Mouse (Mus musculus): ENCODE measurements around the gene Upk3a. TPM values are rescaled to one million over a fixed set of nuclear protein-coding genes. Genes with fewer than 3 reads are reported as not detected.

The Upk3a gene
- polyA plus RNA-seq, 1 experiment from 2014 or later, result not detected

DNA sequence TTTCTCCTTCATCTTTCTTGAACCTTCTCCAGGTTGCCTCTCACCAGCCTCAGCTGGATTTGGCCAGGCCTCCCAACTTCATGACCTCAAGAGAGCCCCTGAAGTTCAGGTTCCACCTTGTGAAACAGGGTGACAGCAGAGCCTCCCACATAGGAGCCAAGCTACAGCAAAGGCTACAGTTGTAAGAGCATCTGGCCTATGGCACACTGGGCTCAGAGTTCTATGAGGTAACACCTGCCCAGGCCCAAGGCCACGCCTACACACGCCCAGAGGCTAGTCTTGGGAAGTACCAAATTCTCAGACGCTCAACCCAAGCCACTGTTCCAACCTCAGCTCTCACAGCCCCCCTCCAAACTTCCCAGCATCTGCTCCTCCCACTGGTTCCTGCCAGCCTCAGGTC, 34.1 kb upstream of the Upk3a start:
- TF ChIP-seq EP300 (IDR thresholded peaks at IDR 0.05; ENCODE audit: low read depth) (no peak), CTCF (IDR thresholded peaks at IDR 0.05; ENCODE audit: low read depth) (no peak)
- peak; percentile 34 for DNase-seq
- ATAC-seq, result peak; percentile 62
- peaks cover 17% of the 10 kb centered on the region for H3K4me1 ChIP-seq (ENCODE audit: insufficient read depth)
- WGBS (ENCODE audit: insufficient replicate concordance), result 81% methylated on average over 3 of the region's 3 CpGs
- H3K9ac ChIP-seq (replicated peaks), result no peak overlapping the region
- no peak overlapping the region for H3K4me3 ChIP-seq (ENCODE audit: low read depth, low read length)
- H3K27me3 ChIP-seq (ENCODE audit: insufficient read depth, low read length), result no peaks in the 10 kb centered on the region
- no peak overlapping the region for H3K4me2 ChIP-seq (ENCODE audit: low read depth, low read length)
- no peak overlapping the region for H3K27ac ChIP-seq (ENCODE audit: low read depth)
- H3K36me3 ChIP-seq (replicated peaks; ENCODE audit: insufficient read depth, low read length), result no peaks in the 10 kb centered on the region
- no peaks in the 10 kb centered on the region for H3K9me3 ChIP-seq (ENCODE audit: low read length)

DNA sequence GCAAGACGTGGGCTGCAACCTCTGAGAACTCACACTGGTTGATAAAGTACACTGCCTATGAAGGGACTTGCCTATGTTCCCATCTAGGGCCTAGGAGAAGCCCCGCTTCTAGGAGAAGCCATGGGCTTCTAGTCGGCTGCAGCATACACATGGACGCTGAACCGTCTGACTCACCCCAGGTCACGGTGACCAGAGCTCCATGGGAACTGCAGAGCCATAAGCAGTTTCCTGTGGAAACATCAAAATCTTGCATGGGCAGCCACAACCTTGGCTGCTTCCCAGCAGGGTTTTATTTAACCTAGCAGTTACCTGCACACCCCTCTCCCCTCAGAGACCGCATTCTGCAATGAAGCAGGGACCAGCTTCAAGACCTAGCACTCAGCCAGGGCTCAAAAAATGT, 33.2 kb upstream of the Upk3a start:
- Histone ChIP-seq H3K4me2 (ENCODE audit: low read depth, low read length) (no peak overlapping the region), H3K4me1 (ENCODE audit: insufficient read depth) (peaks cover 24% of the 10 kb centered on the region), H3K27me3 (ENCODE audit: insufficient read depth, low read length) (no peaks in the 10 kb centered on the region), H3K4me3 (ENCODE audit: low read depth, low read length) (no peak overlapping the region), H3K9me3 (ENCODE audit: low read length) (no peaks in the 10 kb centered on the region), H3K27ac (ENCODE audit: low read depth) (no peak overlapping the region), H3K36me3 (replicated peaks; ENCODE audit: insufficient read depth, low read length) (no peaks in the 10 kb centered on the region), H3K9ac (replicated peaks) (no peak overlapping the region)
- ATAC-seq, result no peak
- TF ChIP-seq CTCF (IDR thresholded peaks at IDR 0.05; ENCODE audit: low read depth) (no peak), EP300 (IDR thresholded peaks at IDR 0.05; ENCODE audit: low read depth) (no peak)
- 75% methylated on average over 7 of the region's 7 CpGs for WGBS (ENCODE audit: insufficient replicate concordance)
- DNase-seq, result no peak

DNA sequence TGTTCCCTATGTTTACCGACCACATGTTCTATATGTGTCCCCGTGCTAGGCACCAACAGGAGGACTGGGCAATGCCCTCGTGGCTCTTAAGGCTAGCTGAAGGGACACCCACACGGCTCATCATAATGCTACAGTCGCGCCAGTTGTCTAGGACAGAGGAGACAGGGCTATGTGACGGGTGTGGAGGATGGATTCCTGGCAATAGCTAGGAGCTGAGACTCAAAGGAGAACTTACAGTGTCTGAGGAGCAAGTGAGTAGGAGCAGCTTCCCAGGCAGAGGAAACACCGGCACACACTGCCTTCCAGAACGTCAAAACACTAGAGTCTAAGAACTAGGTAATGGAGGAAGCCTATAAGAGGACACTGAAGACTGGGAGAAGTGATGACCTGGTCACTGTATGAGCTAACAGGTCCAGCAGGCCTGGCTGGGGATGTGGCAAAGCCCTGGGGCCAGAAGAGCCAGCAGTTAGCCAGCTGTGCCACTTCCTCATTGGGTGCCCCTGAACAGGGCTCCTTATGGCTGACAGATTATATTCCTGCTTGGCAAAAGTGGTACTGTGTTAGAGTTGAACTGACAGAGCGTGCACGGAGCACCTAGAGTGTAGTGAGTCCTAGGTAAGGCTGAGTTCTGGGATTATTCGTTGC, 31.3 kb upstream of the Upk3a start:
- no peak for DNase-seq
- Histone ChIP-seq H3K4me2 (ENCODE audit: low read depth, low read length) (no peak overlapping the region), H3K4me1 (ENCODE audit: insufficient read depth) (peaks cover 24% of the 10 kb centered on the region), H3K9me3 (ENCODE audit: low read length) (no peaks in the 10 kb centered on the region), H3K27me3 (ENCODE audit: insufficient read depth, low read length) (no peaks in the 10 kb centered on the region), H3K4me3 (ENCODE audit: low read depth, low read length) (no peak overlapping the region), H3K36me3 (replicated peaks; ENCODE audit: insufficient read depth, low read length) (no peaks in the 10 kb centered on the region), H3K9ac (replicated peaks) (no peak overlapping the region), H3K27ac (ENCODE audit: low read depth) (no peak overlapping the region)
- no peak for ATAC-seq
- no peak for TF ChIP-seq EP300 (IDR thresholded peaks at IDR 0.05; ENCODE audit: low read depth)
- no peak for TF ChIP-seq CTCF (IDR thresholded peaks at IDR 0.05; ENCODE audit: low read depth)
- WGBS (ENCODE audit: insufficient replicate concordance), result 76% methylated on average over 12 of the region's 12 CpGs

DNA sequence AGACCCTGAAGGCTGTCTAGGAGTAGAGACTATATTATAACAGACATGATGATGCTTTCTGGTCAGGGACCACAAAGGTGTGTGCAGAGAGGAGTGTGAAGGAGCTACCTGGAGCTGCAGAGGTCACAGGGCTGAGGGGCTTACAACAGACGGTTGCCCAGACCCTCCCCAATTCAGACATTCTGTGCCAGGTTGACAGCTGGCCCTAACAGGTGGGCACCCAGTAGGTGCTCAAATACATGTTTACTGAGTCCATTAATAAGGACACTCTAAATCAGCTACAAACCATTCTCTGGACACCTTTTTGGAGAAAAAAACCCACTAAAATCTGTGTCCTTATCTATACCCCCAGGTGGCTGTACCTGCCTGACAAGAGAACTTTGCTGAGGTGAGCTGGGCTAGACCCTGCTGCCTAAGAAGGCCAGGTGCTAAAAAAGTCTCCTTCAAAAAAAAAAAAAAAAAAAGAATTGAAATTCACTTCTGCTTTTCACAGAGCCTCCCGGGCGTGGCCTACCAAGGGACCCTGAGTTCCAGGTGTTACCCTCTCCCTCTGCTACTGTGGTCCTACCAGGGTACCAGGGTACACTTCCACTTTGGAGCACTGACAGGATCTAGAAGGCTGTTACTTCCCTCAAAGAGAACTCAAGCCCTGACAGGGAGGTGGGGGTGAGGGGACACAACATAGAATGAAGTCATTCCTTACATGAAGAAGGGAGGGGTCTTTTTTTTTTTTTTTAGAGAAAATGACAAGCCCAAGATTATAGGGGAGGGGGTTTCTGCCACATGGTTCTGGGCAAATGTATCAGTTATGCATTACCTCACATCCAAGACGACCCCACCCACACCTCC, 30.5 kb upstream of the Upk3a start:
- DNase-seq (no peak), ATAC-seq (no peak)
- peaks cover 24% of the 10 kb centered on the region for H3K4me1 ChIP-seq (ENCODE audit: insufficient read depth)
- H3K36me3 ChIP-seq (replicated peaks; ENCODE audit: insufficient read depth, low read length), result no peaks in the 10 kb centered on the region
- WGBS (ENCODE audit: insufficient replicate concordance), result 48% methylated on average over 4 of the region's 4 CpGs
- H3K27ac ChIP-seq (ENCODE audit: low read depth), result no peak overlapping the region; the same call in 1 of the 2 replicates
- H3K4me2 ChIP-seq (ENCODE audit: low read depth, low read length), result peak overlapping the region; percentile 93
- peak overlapping the region; percentile 70 for H3K4me3 ChIP-seq (ENCODE audit: low read depth, low read length)
- H3K9ac ChIP-seq (replicated peaks), result peak overlapping the region; percentile 82
- H3K27me3 ChIP-seq (ENCODE audit: insufficient read depth, low read length), result no peaks in the 10 kb centered on the region
- no peak for TF ChIP-seq EP300 (IDR thresholded peaks at IDR 0.05; ENCODE audit: low read depth)
- no peak for TF ChIP-seq CTCF (IDR thresholded peaks at IDR 0.05; ENCODE audit: low read depth)
- H3K9me3 ChIP-seq (ENCODE audit: low read length), result no peaks in the 10 kb centered on the region

DNA sequence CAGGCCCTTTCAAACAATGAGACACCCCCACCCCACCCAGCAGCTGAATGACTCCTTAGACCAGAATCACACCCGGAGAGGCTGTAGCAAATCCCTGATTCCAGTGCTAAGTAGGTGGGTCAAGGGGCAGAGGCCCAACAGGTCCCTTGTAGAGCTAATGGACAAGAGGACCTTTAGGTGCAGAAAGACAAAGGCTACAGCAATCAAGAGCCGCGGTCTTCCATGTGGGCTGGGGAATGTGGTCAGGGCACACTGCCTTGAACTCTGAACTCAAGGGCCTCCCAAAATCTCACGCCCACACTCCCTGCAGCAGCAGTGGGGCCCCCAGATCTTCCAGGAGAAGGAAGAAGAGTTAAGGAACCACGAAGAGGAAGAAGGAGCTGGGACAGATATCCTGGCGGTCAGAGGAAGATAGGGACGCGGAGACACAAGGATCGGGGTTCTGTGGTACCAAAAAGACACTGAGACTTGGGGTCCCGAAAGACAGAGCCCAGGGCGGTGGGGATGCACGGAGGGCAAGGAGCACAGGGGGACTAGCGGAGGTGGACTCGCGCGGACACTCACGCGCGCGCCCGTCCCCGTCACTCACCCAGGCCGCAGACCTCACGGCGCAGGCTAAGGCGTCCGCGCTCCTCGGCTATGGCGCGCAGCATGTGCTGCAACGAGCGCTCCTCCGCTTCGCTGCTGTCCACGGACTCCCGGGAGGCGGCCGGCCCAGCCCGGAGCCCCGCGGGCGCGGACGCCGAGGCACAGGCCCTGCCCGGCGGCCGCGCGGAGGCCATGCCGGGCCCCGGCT, 29.7 kb upstream of the Upk3a start:
- Histone ChIP-seq H3K4me3 (ENCODE audit: low read depth, low read length) (peak overlapping the region; percentile 70), H3K27me3 (ENCODE audit: insufficient read depth, low read length) (no peaks in the 10 kb centered on the region), H3K27ac (ENCODE audit: low read depth) (peak overlapping the region; percentile 72), H3K36me3 (replicated peaks; ENCODE audit: insufficient read depth, low read length) (no peaks in the 10 kb centered on the region), H3K9ac (replicated peaks) (peak overlapping the region; percentile 82), H3K4me1 (ENCODE audit: insufficient read depth) (peaks cover 24% of the 10 kb centered on the region), H3K9me3 (ENCODE audit: low read length) (no peaks in the 10 kb centered on the region), H3K4me2 (ENCODE audit: low read depth, low read length) (peak overlapping the region; percentile 93)
- DNase-seq, result peak; percentile 50
- no peak for TF ChIP-seq EP300 (IDR thresholded peaks at IDR 0.05; ENCODE audit: low read depth)
- TF ChIP-seq CTCF (IDR thresholded peaks at IDR 0.05; ENCODE audit: low read depth), result no peak
- under 1% methylated on average over 50 of the region's 53 CpGs for WGBS (ENCODE audit: insufficient replicate concordance)
- peak; percentile 51 for ATAC-seq

All from liver, postnatal 0 days (tissue).